Mouse (Mus musculus) liver, adult (tissue): Measurements from ENCODE around the gene Fdx1l.

Experiments
- GATA4 ChIP-seq: IDR thresholded peaks from 2 replicates; pipeline ENCODE4 v1.6.1; 2014; ENCODE audit warnings: mild to moderate bottlenecking, low read length; ENCODE audit not compliant: insufficient replicate concordance

Gene Fdx1l

GRCm38 (mm10) chr9:21022726-21023125, 50.7 kb downstream of the Fdx1l start:
- no peak for TF ChIP-seq GATA4

- no peak for TF ChIP-seq GATA4
These were observed 51.1 kb downstream of the Fdx1l start for GRCm38 (mm10) chr9:21022288-21022687.

- TF ChIP-seq GATA4 = no peak
These were observed 52.1 kb downstream of the Fdx1l start for GRCm38 (mm10) chr9:21021363-21021762.

GRCm38 (mm10) chr9:21018600-21018999, 54.8 kb downstream of the Fdx1l start:
- no peak for TF ChIP-seq GATA4
